In genomic region chr17:86464689-86465363, GRCm38 (mm10) we compare ENCODE assay signal across 9 mouse cellular contexts. TPM values are rescaled to one million over a fixed set of nuclear protein-coding genes. Genes with fewer than 3 reads are reported as not detected.
DNase-seq lines count a peak whose midpoint lies in the region; ATAC-seq lines count a peak whose summit lies in the region.
"Had no signal": no experiment of that assay in that cellular context is flagged by ENCODE, and none has a peak within 500 bp of the region (broad histone marks: within the 10 kb centered on the region; RNA-seq: fewer than 3 reads in every experiment).

No protein-coding gene starts in this region.

- intact Hi-C loops in heart, postnatal 25 days (cut with DNase I), result loop anchor here (5.0 kb wide), 1 partner anchor 303 kb away; no protein-coding TSS in a partner anchor

- peak; percentile 36; the same call in 1 of the 2 replicates for ATAC-seq in forebrain, embryonic 13.5 days
- peak; percentile 58 for ATAC-seq in intestine, embryonic 15.5 days
- peak; percentile 26; the same call in 1 of the 2 replicates for ATAC-seq in midbrain, embryonic 11.5 days (ENCODE audit: low FRiP score)
- no peak for ATAC-seq in erythroblast, adult 5-6 weeks (replicated peaks; ENCODE audit: low FRiP score, poor library complexity, severe bottlenecking)

- peak overlapping the region; percentile 16; the same call in 1 of the 2 replicates for H3K27ac ChIP-seq in forebrain, embryonic 13.5 days
- no peak overlapping the region for H3K27ac ChIP-seq in forebrain, embryonic 10.5 days
- no peak overlapping the region for H3K27ac ChIP-seq in intestine, embryonic 15.5 days
- H3K27ac ChIP-seq in midbrain, embryonic 11.5 days (ENCODE audit: low read depth, low read length), result no peak overlapping the region
- H3K27ac ChIP-seq: macrophage had no signal

- no peaks in the 10 kb centered on the region for H3K36me3 ChIP-seq in forebrain, embryonic 13.5 days (ENCODE audit: poor library complexity, severe bottlenecking)
- no peaks in the 10 kb centered on the region for H3K36me3 ChIP-seq in forebrain, embryonic 10.5 days (replicated peaks)
- no peaks in the 10 kb centered on the region for H3K36me3 ChIP-seq in intestine, embryonic 15.5 days
- H3K36me3 ChIP-seq in midbrain, embryonic 11.5 days (ENCODE audit: control insufficient read depth, insufficient read depth, low read length), result no peaks in the 10 kb centered on the region

- H3K4me2 ChIP-seq in forebrain, embryonic 13.5 days, result no peak overlapping the region
- H3K4me2 ChIP-seq in intestine, embryonic 15.5 days (replicated peaks), result no peak overlapping the region
- H3K4me2 ChIP-seq in midbrain, embryonic 11.5 days, result no peak overlapping the region

- no peaks in the 10 kb centered on the region for H3K9me3 ChIP-seq in forebrain, embryonic 13.5 days (replicated peaks)
- no peaks in the 10 kb centered on the region for H3K9me3 ChIP-seq in forebrain, embryonic 10.5 days
- no peaks in the 10 kb centered on the region for H3K9me3 ChIP-seq in intestine, embryonic 15.5 days
- H3K9me3 ChIP-seq in midbrain, embryonic 11.5 days (ENCODE audit: control insufficient read depth, low read length), result no peaks in the 10 kb centered on the region

- no peak for DNase-seq in forebrain, embryonic 10.5 days (ENCODE audit: extremely low spot score, low spot score)
- DNase-seq in cerebellum, adult 11-12 months, result peak; percentile 94
- no peak for DNase-seq in midbrain, embryonic 11.5 days (ENCODE audit: low spot score, missing footprints)
- DNase-seq in heart, postnatal 25 days (ENCODE audit: low spot score), result no peak
- DNase-seq in thymus, adult 18-20 months, result no peak

- 44% methylated on average over 16 of the region's 16 CpGs for WGBS in forebrain, embryonic 13.5 days
- WGBS in forebrain, embryonic 10.5 days, result 60% methylated on average over 16 of the region's 16 CpGs
- 65% methylated on average over 16 of the region's 16 CpGs for WGBS in intestine, embryonic 15.5 days
- WGBS in midbrain, embryonic 11.5 days, result 49% methylated on average over 16 of the region's 16 CpGs

- H3K4me1 ChIP-seq in forebrain, embryonic 13.5 days, result peaks cover 47% of the 10 kb centered on the region
- peaks cover 65% of the 10 kb centered on the region for H3K4me1 ChIP-seq in forebrain, embryonic 10.5 days
- H3K4me1 ChIP-seq in intestine, embryonic 15.5 days (replicated peaks), result peaks cover 28% of the 10 kb centered on the region
- peaks cover 28% of the 10 kb centered on the region for H3K4me1 ChIP-seq in midbrain, embryonic 11.5 days (ENCODE audit: control insufficient read depth, insufficient read depth, low read length)

- no peak overlapping the region for H3K4me3 ChIP-seq in forebrain, embryonic 13.5 days
- H3K4me3 ChIP-seq in forebrain, embryonic 10.5 days, result no peak overlapping the region
- no peak overlapping the region for H3K4me3 ChIP-seq in intestine, embryonic 15.5 days (replicated peaks)
- no peak overlapping the region for H3K4me3 ChIP-seq in midbrain, embryonic 11.5 days (ENCODE audit: low read depth, low read length)

- no peak overlapping the region for H3K9ac ChIP-seq in forebrain, embryonic 13.5 days
- H3K9ac ChIP-seq in intestine, embryonic 15.5 days, result no peak overlapping the region
- no peak overlapping the region for H3K9ac ChIP-seq in midbrain, embryonic 11.5 days (ENCODE audit: low read length)

- peaks cover 36% of the 10 kb centered on the region for H3K27me3 ChIP-seq in forebrain, embryonic 13.5 days
- peaks cover 83% of the 10 kb centered on the region for H3K27me3 ChIP-seq in forebrain, embryonic 10.5 days (ENCODE audit: poor library complexity, severe bottlenecking)
- no peaks in the 10 kb centered on the region for H3K27me3 ChIP-seq in intestine, embryonic 15.5 days (replicated peaks)
- peaks cover 2% of the 10 kb centered on the region for H3K27me3 ChIP-seq in midbrain, embryonic 11.5 days (ENCODE audit: control insufficient read depth, insufficient read depth, low read length)

RNA-seq across cellular contexts. Expression of gene Gm10309, which starts 40.2 kb away (rescaled TPM):
- polyA plus RNA-seq in forebrain, embryonic 13.5 days (2015; fragmentation: Nextera tagmentation; extraction: Ambion mirVana), result 0.25 and 0.37 TPM in 2 replicates
- polyA plus RNA-seq in forebrain, embryonic 10.5 days (2016; fragmentation: Nextera tagmentation; extraction: Ambion mirVana), result 0.16 and 0.20 TPM in 2 replicates
- 0.16 and 0.21 TPM in 2 replicates for polyA plus RNA-seq in intestine, embryonic 15.5 days (2015; fragmentation: Nextera tagmentation; extraction: Ambion mirVana)
- 0.12 TPM in 1 of 2 replicates, not detected in the other for polyA plus RNA-seq in midbrain, embryonic 11.5 days (2014; fragmentation: Nextera tagmentation; extraction: Ambion mirVana)
- total RNA-seq in heart, postnatal 25 days (2021), result not detected
- not detected in 2 replicates for total RNA-seq in erythroblast, adult 5-6 weeks (2015; ENCODE audit: low replicate concordance)
- not detected in 2 replicates for total RNA-seq in erythroblast, adult 5-6 weeks (2017; ENCODE audit: low replicate concordance)
- polyA plus RNA-seq: macrophage had no signal
